In genomic region chr2:77627622-77628231, GRCm38 (mm10) we compare ENCODE assay signal across 16 mouse cellular contexts.
"Had no signal": no experiment of that assay in that cellular context is flagged by ENCODE, and none has a peak within 500 bp of the region (broad histone marks: within the 10 kb centered on the region; RNA-seq: fewer than 3 reads in every experiment).

No protein-coding gene starts in this region.

- H3K27me3 ChIP-seq: liver, embryonic 12.5 days; midbrain, embryonic 13.5 days; midbrain, embryonic 15.5 days; stomach, embryonic 15.5 days had no signal

- DNase-seq: lung, adult 18-20 months; lung, embryonic 14.5 days; lung, postnatal 10 days; lung, postnatal 4 days; right cerebral cortex, postnatal 14 days; thymus, adult 2 months; thymus, postnatal 25 days; thymus, postnatal 4 days had no signal

- H3K4me3 ChIP-seq: liver, embryonic 12.5 days; midbrain, embryonic 13.5 days; midbrain, embryonic 15.5 days; myocyte; stomach, embryonic 15.5 days had no signal

- H3K27ac ChIP-seq: liver, embryonic 12.5 days; liver, embryonic 14.5 days; midbrain, embryonic 13.5 days; midbrain, embryonic 15.5 days; stomach, embryonic 15.5 days; stomach, postnatal 0 days had no signal

- H3K4me1 ChIP-seq: liver, embryonic 12.5 days; midbrain, embryonic 13.5 days; midbrain, embryonic 15.5 days; stomach, embryonic 15.5 days had no signal

- H3K4me2 ChIP-seq: liver, embryonic 12.5 days; lung, embryonic 14.5 days; midbrain, embryonic 11.5 days; midbrain, embryonic 13.5 days; midbrain, embryonic 15.5 days; stomach, embryonic 15.5 days had no signal

- H3K36me3 ChIP-seq: liver, embryonic 12.5 days; midbrain, embryonic 13.5 days; midbrain, embryonic 15.5 days; stomach, embryonic 15.5 days had no signal

- H3K9ac ChIP-seq: liver, embryonic 12.5 days; liver, embryonic 14.5 days; lung, embryonic 14.5 days; midbrain, embryonic 13.5 days; midbrain, embryonic 15.5 days; stomach, embryonic 15.5 days had no signal

- ATAC-seq: liver, embryonic 12.5 days; midbrain, embryonic 13.5 days; midbrain, embryonic 15.5 days had no signal

- H3K9me3 ChIP-seq: liver, embryonic 12.5 days; midbrain, embryonic 13.5 days; midbrain, embryonic 15.5 days; stomach, embryonic 15.5 days had no signal
